Mouse (Mus musculus): ENCODE measurements around the gene Pecam1. TPM values are rescaled to one million over a fixed set of nuclear protein-coding genes. Genes with fewer than 3 reads are reported as not detected.

Pecam1 gene
- 64.7 TPM for polyA plus RNA-seq (2014; fragmentation: Illumina TruSeq; extraction: RNeasy Lipid Tissue Mini Kit (QIAGEN cat#74804); ENCODE audit: low read depth, low replicate concordance)

GRCm38 (mm10) chr11:106750121-106750751, at the start of gene Pecam1:
Pecam1 (minus strand) TSS chr11:106750628.

GRCm38 (mm10) chr11:106788775-106789459, 38.5 kb upstream of the Pecam1 start, which contains the start of the genes Ddx5 and Cep95:
Ddx5 (minus strand) TSS chr11:106789185.
Cep95 (plus strand) TSS chr11:106789252.

GRCm38 (mm10) chr11:106779388-106780088, 29.1 kb upstream of the Pecam1 start, which contains the start of gene Polg2:
Polg2 (minus strand) TSS chr11:106779537.

GRCm38 (mm10) chr11:106751039-106752018, 901 bp upstream of the Pecam1 start, which contains the start of gene Milr1:
Milr1 (plus strand) TSS chr11:106751226.

GRCm38 (mm10) chr11:106612961-106613637, 137.3 kb downstream of the Pecam1 start, which contains the start of gene Tex2:
Tex2 (minus strand) TSS chr11:106613423.

Other genes starting within 250 kb of the Pecam1 start
- 35.8 TPM for gene Tex2, start 137.2 kb downstream of the Pecam1 start, polyA plus RNA-seq (2014; fragmentation: Illumina TruSeq; extraction: RNeasy Lipid Tissue Mini Kit (QIAGEN cat#74804); ENCODE audit: low read depth, low replicate concordance)
- 1.8 TPM for gene Milr1, start 598 bp upstream of the Pecam1 start, polyA plus RNA-seq (2014; fragmentation: Illumina TruSeq; extraction: RNeasy Lipid Tissue Mini Kit (QIAGEN cat#74804); ENCODE audit: low read depth, low replicate concordance)
- 6.0 TPM for gene Polg2, start 28.9 kb upstream of the Pecam1 start, polyA plus RNA-seq (2014; fragmentation: Illumina TruSeq; extraction: RNeasy Lipid Tissue Mini Kit (QIAGEN cat#74804); ENCODE audit: low read depth, low replicate concordance)
- 891 TPM for gene Ddx5, start 38.6 kb upstream of the Pecam1 start, polyA plus RNA-seq (2014; fragmentation: Illumina TruSeq; extraction: RNeasy Lipid Tissue Mini Kit (QIAGEN cat#74804); ENCODE audit: low read depth, low replicate concordance)
- gene Cep95, start 38.6 kb upstream of the Pecam1 start, polyA plus RNA-seq (2014; fragmentation: Illumina TruSeq; extraction: RNeasy Lipid Tissue Mini Kit (QIAGEN cat#74804); ENCODE audit: low read depth, low replicate concordance) = 17.1 TPM
- 26.2 TPM for gene Smurf2, start 170.1 kb upstream of the Pecam1 start, polyA plus RNA-seq (2014; fragmentation: Illumina TruSeq; extraction: RNeasy Lipid Tissue Mini Kit (QIAGEN cat#74804); ENCODE audit: low read depth, low replicate concordance)
- gene Kpna2, start 248.9 kb upstream of the Pecam1 start, polyA plus RNA-seq (2014; fragmentation: Illumina TruSeq; extraction: RNeasy Lipid Tissue Mini Kit (QIAGEN cat#74804); ENCODE audit: low read depth, low replicate concordance) = 28.5 TPM